Mouse (Mus musculus) lung, postnatal 0 days (tissue): ENCODE measurements at regions not wholly inside any gene's neighbourhood (a gene's known extent, or its start where the extent isn't known, plus 50 kb on each side); places are given as distances from the start of the nearest gene placed in this dataset.

Experiments used
- CTCF ChIP-seq: IDR thresholded peaks from 2 replicates; pipeline ENCODE4 v1.5.1; 2016; ENCODE audit warnings: antibody characterized with exemption, mild to moderate bottlenecking
- EP300 ChIP-seq: IDR thresholded peaks from 2 replicates; pipeline ENCODE4 v1.6.1; 2016; ENCODE audit warnings: antibody characterized with exemption, mild to moderate bottlenecking, control low read depth

DNA sequence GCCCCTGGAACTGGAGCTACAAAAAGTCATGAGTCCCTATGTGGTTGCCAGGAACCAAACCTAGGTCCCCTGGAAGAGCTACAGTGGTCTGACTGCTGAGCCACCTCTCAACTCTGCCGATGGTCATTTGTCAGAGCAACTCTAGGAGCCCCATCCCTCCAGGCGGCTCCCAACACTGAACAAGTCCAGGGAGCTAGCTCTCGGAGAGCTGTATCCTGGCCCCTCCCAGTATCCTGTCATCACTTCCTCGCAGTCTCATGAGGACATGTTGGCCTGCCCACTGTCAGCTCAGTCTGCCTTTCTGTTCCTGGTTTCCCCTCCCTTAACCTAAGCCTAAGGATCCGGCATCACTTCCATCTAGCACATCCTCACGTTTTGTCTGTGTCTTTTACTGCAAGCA lies 64.5 kb upstream of the Adgre5 start:
- TF ChIP-seq EP300 (no peak), CTCF (no peak)
